ENCODE assay signal across 1 mouse cellular context in the genomic region with DNA sequence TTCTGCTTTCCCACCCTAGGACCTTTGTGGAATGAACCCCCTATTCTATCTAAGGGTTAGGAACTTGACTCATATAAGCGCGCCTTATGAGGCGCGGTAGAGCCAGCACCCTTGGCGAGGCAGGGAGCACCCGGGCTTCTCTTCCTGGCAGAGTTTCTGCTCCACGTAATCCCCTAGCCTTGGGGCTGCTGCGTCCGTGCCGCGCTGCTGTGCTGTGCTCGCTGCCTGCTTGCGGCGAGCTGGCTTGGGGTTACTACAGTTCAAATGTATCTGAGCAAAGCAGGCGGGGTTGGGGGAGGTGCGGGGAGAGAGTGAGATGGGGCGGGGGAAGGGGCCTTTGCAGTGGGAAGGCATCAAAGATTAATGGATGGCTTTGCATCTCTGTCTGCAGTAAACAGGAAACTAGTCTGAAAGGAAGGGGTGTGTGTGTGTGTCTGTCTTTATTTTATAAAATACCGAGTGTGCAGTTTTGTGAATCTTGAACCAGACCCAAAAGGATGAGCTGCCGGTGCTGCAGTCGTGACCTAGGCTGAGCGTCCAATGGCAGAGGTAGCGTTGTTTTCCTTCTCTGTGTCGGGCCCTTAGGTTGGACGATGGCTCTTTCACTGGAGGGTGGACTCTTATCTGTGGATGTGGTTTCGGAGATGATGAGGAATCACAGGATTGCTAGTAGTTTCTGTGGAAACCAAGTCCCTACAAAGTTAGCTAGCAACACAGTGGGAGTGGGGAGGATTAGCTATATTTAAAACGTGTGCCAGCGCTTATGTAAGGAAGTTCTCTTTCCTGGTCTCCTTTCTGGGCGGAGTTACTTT.
A peak's percentile ranks its signal among the peaks of the same experiment; 100 is the strongest.
TF ChIP-seq lines count a peak whose summit lies in the region.

No protein-coding gene starts in this region.

TF ChIP-seq in CH12.LX, 34 proteins besides CTCF, POLR2A, EP300 and RAD21 (continued from another document):
- TF ChIP-seq JUN (IDR thresholded peaks at IDR 0.05; ENCODE audit: insufficient read depth, low read depth, low read length) (no peak), ZC3H11A (IDR thresholded peaks at IDR 0.05; ENCODE audit: low read depth, low read length) (no peak), SMC3 (IDR thresholded peaks at IDR 0.05; ENCODE audit: low read depth, low read length) (peak; percentile 6; the same call in 1 of the 2 replicates), KAT2A (IDR thresholded peaks at IDR 0.05; ENCODE audit: insufficient replicate concordance, low read length) (no peak), IRF4 (IDR thresholded peaks at IDR 0.05; ENCODE audit: low read depth, low read length) (no peak; the same call in none of the 2 replicates), TCF12 (IDR thresholded peaks at IDR 0.05; ENCODE audit: low read depth, low read length) (peak; percentile 59), MYC (IDR thresholded peaks at IDR 0.05; ENCODE audit: low read depth, low read length) (0 out of 2 replicates have a peak, but pooled peaks have one; percentile 21), HCFC1 (IDR thresholded peaks at IDR 0.05; ENCODE audit: low read depth, low read length) (peak; percentile 36), PAX5 (IDR thresholded peaks at IDR 0.05; ENCODE audit: low read length) (no peak), MAFK (IDR thresholded peaks at IDR 0.05; ENCODE audit: insufficient replicate concordance, low read length) (no peak; the same call in 1 of the 2 replicates), MEF2A (IDR thresholded peaks at IDR 0.05; ENCODE audit: borderline replicate concordance, low read depth, low read length) (0 out of 2 replicates have a peak, but pooled peaks have one; percentile 59), ZNF384 (IDR thresholded peaks at IDR 0.05; ENCODE audit: low read depth, low read length) (no peak), ZMIZ1 (IDR thresholded peaks at IDR 0.05; ENCODE audit: low read depth, low read length) (peak; percentile 54), RCOR1 (conservative IDR thresholded peaks at IDR 0.05; ENCODE audit: low read depth, low read length) (peak; percentile 30; the same call in 1 of the 2 replicates), BHLHE40 (IDR thresholded peaks at IDR 0.05; ENCODE audit: low read depth, low read length) (peak; percentile 74), CHD2 (IDR thresholded peaks at IDR 0.05; ENCODE audit: low read length) (peak; percentile 78), MAX (IDR thresholded peaks at IDR 0.05; ENCODE audit: low read length) (0 out of 2 replicates have a peak, but pooled peaks have one; percentile 26), POLR2AphosphoS2 (IDR thresholded peaks at IDR 0.05; ENCODE audit: low read depth, low read length) (0 out of 2 replicates have a peak, but pooled peaks have one; percentile 53), GABPA (IDR thresholded peaks at IDR 0.05; ENCODE audit: insufficient replicate concordance, low read depth, low read length) (no peak), E2F4 (IDR thresholded peaks at IDR 0.05; ENCODE audit: insufficient replicate concordance, low read depth, low read length) (no peak), MXI1 (IDR thresholded peaks at IDR 0.05; ENCODE audit: low read depth, low read length) (peak; percentile 91), USF2 (conservative IDR thresholded peaks at IDR 0.05; ENCODE audit: low read depth, low read length) (no peak), ZKSCAN1 (IDR thresholded peaks at IDR 0.05; ENCODE audit: borderline replicate concordance, low read depth, low read length) (no peak), JUND (conservative IDR thresholded peaks at IDR 0.05; ENCODE audit: low read depth, low read length) (no peak), ETS1 (conservative IDR thresholded peaks at IDR 0.05; ENCODE audit: low read depth, low read length) (peak; percentile 38), CHD1 (IDR thresholded peaks at IDR 0.05; ENCODE audit: low read depth, low read length) (peak; percentile 83; the same call in 1 of the 2 replicates), UBTF (IDR thresholded peaks at IDR 0.05; ENCODE audit: low read depth, low read length) (no peak; the same call in 1 of the 2 replicates), SIN3A (IDR thresholded peaks at IDR 0.05; ENCODE audit: low read length) (peak; percentile 77; the same call in 1 of the 2 replicates), USF1 (IDR thresholded peaks at IDR 0.05; ENCODE audit: low read depth, low read length) (no peak), NELFE (IDR thresholded peaks at IDR 0.05; ENCODE audit: low read depth, low read length) (peak; percentile 18; the same call in 1 of the 2 replicates)
